Mouse (Mus musculus) liver, embryonic 13.5 days (tissue): ENCODE results near the gene Rcbtb2. TPM values are rescaled to one million over a fixed set of nuclear protein-coding genes. Genes with fewer than 3 reads are reported as not detected.
"Not testable (repeated sequence)": the region's sequence is repeated elsewhere in the genome, so short reads cannot be mapped to it uniquely, and the experiment has no call there.

Experiments
- ATAC-seq: fragments of 200-750 bp; cut with Nextera tagmentation; 2 replicates; pipeline ENCODE4 v1.8.0; 2017; ENCODE audit warnings: low read depth, mild to moderate bottlenecking, moderate number of reproducible peaks, moderate library complexity
- DNase-seq: peaks from one replicate; pipeline ENCODE4 v3.0.0; 2022
- H3K27ac ChIP-seq: fragments of 300-500 bp; sonication (generic); 2 replicates; pipeline ENCODE4 v1.5.1; 2015; ENCODE audit warnings: moderate library complexity, mild to moderate bottlenecking, inconsistent platforms
- H3K27me3 ChIP-seq: fragments of 300-500 bp; sonication (generic); 2 replicates; pipeline ENCODE4 v1.6.1; 2015; ENCODE audit warnings: mild to moderate bottlenecking, inconsistent platforms
- H3K36me3 ChIP-seq: fragments of 300-500 bp; sonication (generic); 2 replicates; pipeline ENCODE4 v1.6.1; 2015; ENCODE audit warnings: mild to moderate bottlenecking, inconsistent platforms
- H3K4me1 ChIP-seq: fragments of 300-500 bp; sonication (generic); replicated peaks from 2 replicates; pipeline ENCODE4 v1.6.1; 2015; ENCODE audit warnings: inconsistent platforms
- H3K4me2 ChIP-seq: fragments of 300-500 bp; sonication (generic); 2 replicates; pipeline ENCODE4 v1.6.1; 2015; ENCODE audit warnings: inconsistent platforms, mild to moderate bottlenecking, moderate library complexity
- H3K4me3 ChIP-seq: fragments of 300-500 bp; sonication (generic); replicated peaks from 2 replicates; pipeline ENCODE4 v1.5.1; 2015; ENCODE audit warnings: mild to moderate bottlenecking, inconsistent platforms
- H3K9ac ChIP-seq: fragments of 300-500 bp; sonication (generic); 2 replicates; pipeline ENCODE4 v1.6.1; 2015; ENCODE audit warnings: mild to moderate bottlenecking, inconsistent platforms
- H3K9me3 ChIP-seq: fragments of 300-500 bp; sonication (generic); replicated peaks from 2 replicates; pipeline ENCODE4 v1.6.1; 2016; ENCODE audit warnings: inconsistent platforms
- WGBS: fragments of 180-500 bp; shearing (Covaris S2); methylation state at CpG from one replicate; pipeline ENCODE4 v1.1.7; 2015; ENCODE audit not compliant: insufficient replicate concordance; 5-methylcytosine and 5-hydroxymethylcytosine counted together
- polyA plus RNA-seq: library from polyadenylated mRNA; unstranded; fragments of >200 nt; fragmentation: Nextera tagmentation; extraction: Ambion mirVana; gene quantifications from 2 replicates; pipeline ENCODE4 v1.2.1, GENCODE M21; 2015

Gene Rcbtb2
- polyA plus RNA-seq, 1 experiment from 2014 or later = 20.2 TPM

- ATAC-seq (no peak), DNase-seq (no peak)
- H3K27ac ChIP-seq = no peak overlapping the region
- H3K9me3 ChIP-seq = no peaks in the 10 kb centered on the region
- no peaks in the 10 kb centered on the region for H3K27me3 ChIP-seq
- no peak overlapping the region for H3K4me2 ChIP-seq
- 37% methylated on average over 6 of the region's 6 CpGs for WGBS
- H3K9ac ChIP-seq = no peak overlapping the region
- peaks cover 18% of the 10 kb centered on the region for H3K4me1 ChIP-seq
- no peaks in the 10 kb centered on the region for H3K36me3 ChIP-seq
- H3K4me3 ChIP-seq = no peak overlapping the region
Observed at GRCm38 (mm10) chr14:73104913-73105312, 17.9 kb upstream of the Rcbtb2 start.

- 20% methylated on average over 11 of the region's 11 CpGs for WGBS
- H3K9ac ChIP-seq = no peak overlapping the region
- H3K4me2 ChIP-seq = no peak overlapping the region
- H3K27me3 ChIP-seq = no peaks in the 10 kb centered on the region
- no peak for DNase-seq
- no peak overlapping the region for H3K27ac ChIP-seq
- H3K9me3 ChIP-seq = no peaks in the 10 kb centered on the region
- peaks cover 18% of the 10 kb centered on the region for H3K4me1 ChIP-seq
- H3K36me3 ChIP-seq = no peaks in the 10 kb centered on the region
- no peak overlapping the region for H3K4me3 ChIP-seq
- peak; percentile 26; the same call in 1 of the 2 replicates for ATAC-seq
Observed at GRCm38 (mm10) chr14:73105407-73106185, 17.2 kb upstream of the Rcbtb2 start.

- ATAC-seq (no peak), DNase-seq (no peak)
- no peaks in the 10 kb centered on the region for H3K27me3 ChIP-seq
- H3K9me3 ChIP-seq = no peaks in the 10 kb centered on the region
- no peak overlapping the region for H3K27ac ChIP-seq
- no peak overlapping the region for H3K4me2 ChIP-seq
- H3K36me3 ChIP-seq = no peaks in the 10 kb centered on the region
- no peak overlapping the region for H3K9ac ChIP-seq
- no peak overlapping the region for H3K4me3 ChIP-seq
- WGBS = 16% methylated on average over 8 of the region's 8 CpGs
- H3K4me1 ChIP-seq = peaks cover 18% of the 10 kb centered on the region
Observed at GRCm38 (mm10) chr14:73106234-73106711, 16.6 kb upstream of the Rcbtb2 start.

- Histone ChIP-seq H3K4me2 (no peak overlapping the region), H3K9ac (no peak overlapping the region), H3K9me3 (no peaks in the 10 kb centered on the region), H3K4me3 (no peak overlapping the region), H3K4me1 (peaks cover 18% of the 10 kb centered on the region), H3K27me3 (no peaks in the 10 kb centered on the region), H3K36me3 (no peaks in the 10 kb centered on the region), H3K27ac (no peak overlapping the region; the same call in 1 of the 2 replicates)
- DNase-seq (no peak), ATAC-seq (peak; percentile 57)
- WGBS = 48% methylated on average over 4 of the region's 4 CpGs
Observed at GRCm38 (mm10) chr14:73106957-73107356, 15.9 kb upstream of the Rcbtb2 start.

GRCm38 (mm10) chr14:73107371-73107770 is 15.5 kb upstream of the Rcbtb2 start:
- H3K4me3 ChIP-seq = no peak overlapping the region
- H3K36me3 ChIP-seq = no peaks in the 10 kb centered on the region
- H3K4me1 ChIP-seq = peaks cover 22% of the 10 kb centered on the region
- WGBS = 31% methylated on average over 7 of the region's 7 CpGs
- no peak for ATAC-seq
- H3K27ac ChIP-seq = no peak overlapping the region
- no peak overlapping the region for H3K4me2 ChIP-seq
- H3K9ac ChIP-seq = no peak overlapping the region
- H3K9me3 ChIP-seq = no peaks in the 10 kb centered on the region
- no peak for DNase-seq
- no peaks in the 10 kb centered on the region for H3K27me3 ChIP-seq

- WGBS = 26% methylated on average over 6 of the region's 6 CpGs
- ATAC-seq = no peak
Observed at GRCm38 (mm10) chr14:73107952-73108351, 14.9 kb upstream of the Rcbtb2 start.

GRCm38 (mm10) chr14:73110682-73111081 is 12.2 kb upstream of the Rcbtb2 start:
- Histone ChIP-seq H3K4me2 (no peak overlapping the region), H3K4me1 (peaks cover 22% of the 10 kb centered on the region), H3K27me3 (no peaks in the 10 kb centered on the region), H3K9ac (no peak overlapping the region), H3K36me3 (no peaks in the 10 kb centered on the region), H3K4me3 (no peak overlapping the region), H3K27ac (no peak overlapping the region), H3K9me3 (no peaks in the 10 kb centered on the region)
- DNase-seq = no peak
- no peak for ATAC-seq
- 63% methylated on average over 3 of the region's 3 CpGs for WGBS

More at GRCm38 (mm10) chr14:73107952-73108351, 14.9 kb upstream of the Rcbtb2 start:
- Histone ChIP-seq H3K4me1 (peaks cover 25% of the 10 kb centered on the region), H3K36me3 (no peaks in the 10 kb centered on the region), H3K27me3 (no peaks in the 10 kb centered on the region), H3K4me2 (no peak overlapping the region), H3K9ac (no peak overlapping the region), H3K4me3 (no peak overlapping the region), H3K27ac (no peak overlapping the region), H3K9me3 (no peaks in the 10 kb centered on the region)
- no peak for DNase-seq

GRCm38 (mm10) chr14:73111091-73111490 is 11.7 kb upstream of the Rcbtb2 start:
- no peaks in the 10 kb centered on the region for H3K36me3 ChIP-seq
- ATAC-seq (no peak), DNase-seq (no peak)
- WGBS = 70% methylated on average over 1 of the region's 1 CpGs
- no peak overlapping the region for H3K27ac ChIP-seq
- H3K9me3 ChIP-seq = no peaks in the 10 kb centered on the region
- peaks cover 22% of the 10 kb centered on the region for H3K4me1 ChIP-seq
- H3K9ac ChIP-seq = no peak overlapping the region
- H3K4me2 ChIP-seq = no peak overlapping the region
- H3K4me3 ChIP-seq = no peak overlapping the region
- no peaks in the 10 kb centered on the region for H3K27me3 ChIP-seq

GRCm38 (mm10) chr14:73112186-73112840 is 10.5 kb upstream of the Rcbtb2 start:
- Histone ChIP-seq H3K9ac (no peak overlapping the region), H3K27ac (no peak overlapping the region), H3K4me2 (no peak overlapping the region), H3K36me3 (no peaks in the 10 kb centered on the region), H3K4me3 (no peak overlapping the region), H3K9me3 (no peaks in the 10 kb centered on the region), H3K4me1 (peaks cover 20% of the 10 kb centered on the region), H3K27me3 (no peaks in the 10 kb centered on the region)
- WGBS = 45% methylated on average over 12 of the region's 12 CpGs
- ATAC-seq = no peak
- DNase-seq = no peak

GRCm38 (mm10) chr14:73114952-73115351 is 7.9 kb upstream of the Rcbtb2 start:
- H3K4me3 ChIP-seq, H3K27me3 ChIP-seq, DNase-seq, H3K4me2 ChIP-seq, ATAC-seq, H3K9ac ChIP-seq, H3K9me3 ChIP-seq, H3K27ac ChIP-seq, H3K36me3 ChIP-seq: not testable (repeated sequence)
- peaks cover 27% of the 10 kb centered on the region for H3K4me1 ChIP-seq
- WGBS = 63% methylated on average over 3 of the region's 3 CpGs

- no peak for ATAC-seq
- Histone ChIP-seq H3K4me2 (no peak overlapping the region), H3K27ac (no peak overlapping the region), H3K4me1 (peaks cover 27% of the 10 kb centered on the region), H3K9me3 (no peaks in the 10 kb centered on the region), H3K4me3 (no peak overlapping the region), H3K27me3 (no peaks in the 10 kb centered on the region), H3K36me3 (no peaks in the 10 kb centered on the region), H3K9ac (no peak overlapping the region)
- no peak for DNase-seq
- 26% methylated on average over 2 of the region's 2 CpGs for WGBS
Observed at GRCm38 (mm10) chr14:73116301-73116700, 6.5 kb upstream of the Rcbtb2 start.
